Mouse (Mus musculus) embryonic fibroblast, embryonic 13.5 days (primary cell): ENCODE data around the gene Slc35b2.

ENCODE experiments used
- CTCF ChIP-seq: IDR thresholded peaks from 2 replicates; pipeline ENCODE4 v1.5.1; 2011; ENCODE audit warnings: mild to moderate bottlenecking, control low read depth, low read length, moderate library complexity, borderline replicate concordance; ENCODE audit not compliant: insufficient read depth
- POLR2A ChIP-seq: IDR thresholded peaks from 2 replicates; pipeline ENCODE4 v1.6.1; 2011; ENCODE audit warnings: low read depth, mild to moderate bottlenecking, control low read depth, low read length, moderate library complexity

GRCm38 (mm10) chr17:45616046-45616650 lies 52.5 kb downstream of the Slc35b2 start:
- no peak for TF ChIP-seq POLR2A
- no peak for TF ChIP-seq CTCF
